Mouse (Mus musculus) liver, embryonic 14.5 days (tissue): ENCODE data around the gene Ugt1a8.
"Not testable (repeated sequence)": the region's sequence is repeated elsewhere in the genome, so short reads cannot be mapped to it uniquely, and the experiment has no call there.

Experiments
- CTCF ChIP-seq: IDR thresholded peaks from 2 replicates; pipeline ENCODE4 v1.5.1; 2016; ENCODE audit warnings: antibody characterized with exemption, low read depth, control low read depth
- EP300 ChIP-seq: IDR thresholded peaks from 2 replicates; pipeline ENCODE4 v1.6.1; 2016; ENCODE audit warnings: antibody characterized with exemption, low read depth

GRCm38 (mm10) chr1:88043044-88043443, 44.6 kb upstream of the Ugt1a8 start:
- not testable (repeated sequence) for TF ChIP-seq CTCF, EP300
